Mouse (Mus musculus) heart, embryonic 10.5 days (tissue): ENCODE results near the gene Gdf3. TPM values are rescaled to one million over a fixed set of nuclear protein-coding genes. Genes with fewer than 3 reads are reported as not detected.
"Not testable (repeated sequence)": the region's sequence is repeated elsewhere in the genome, so short reads cannot be mapped to it uniquely, and the experiment has no call there.

Experiments used
- DNase-seq: peaks from one replicate; pipeline ENCODE4 v3.0.0-alpha.2; 2017; ENCODE audit warnings: low spot score
- H3K27ac ChIP-seq: fragments of 300-500 bp; sonication (generic); 2 replicates; pipeline ENCODE4 v1.5.1; 2016; ENCODE audit warnings: mild to moderate bottlenecking
- H3K27me3 ChIP-seq: fragments of 300-500 bp; sonication (generic); 2 replicates; pipeline ENCODE4 v1.6.1; 2016; ENCODE audit warnings: mild to moderate bottlenecking; ENCODE audit not compliant: poor library complexity, insufficient read depth, severe bottlenecking
- H3K36me3 ChIP-seq: fragments of 300-500 bp; sonication (generic); 2 replicates; pipeline ENCODE4 v1.6.1; 2016; ENCODE audit warnings: mild to moderate bottlenecking, moderate library complexity
- H3K4me1 ChIP-seq: fragments of 300-500 bp; sonication (generic); 2 replicates; pipeline ENCODE4 v1.6.1; 2016; ENCODE audit warnings: mild to moderate bottlenecking
- H3K4me3 ChIP-seq: fragments of 300-500 bp; sonication (generic); 2 replicates; pipeline ENCODE4 v1.5.1; 2016; ENCODE audit warnings: mild to moderate bottlenecking, moderate library complexity
- H3K9me3 ChIP-seq: fragments of 300-500 bp; sonication (generic); 2 replicates; pipeline ENCODE4 v1.6.1; 2016; ENCODE audit warnings: mild to moderate bottlenecking, moderate library complexity
- WGBS: fragments of 180-500 bp; shearing (Covaris S2); methylation state at CpG from one replicate; pipeline ENCODE4 v1.1.7; 2016; 5-methylcytosine and 5-hydroxymethylcytosine counted together
- polyA plus RNA-seq: library from polyadenylated mRNA; unstranded; fragments of >200 nt; fragmentation: Nextera tagmentation; extraction: Ambion mirVana; gene quantifications from 2 replicates; pipeline ENCODE4 v1.2.1, GENCODE M21; 2016

The Gdf3 gene
- polyA plus RNA-seq, 1 experiment from 2014 or later, result 1.1 TPM

- H3K36me3 ChIP-seq, result no peaks in the 10 kb centered on the region
- 87% methylated on average over 3 of the region's 3 CpGs for WGBS
- H3K9me3 ChIP-seq, result no peaks in the 10 kb centered on the region
- no peak overlapping the region for H3K27ac ChIP-seq
- no peak for DNase-seq
- H3K4me1 ChIP-seq, result no peaks in the 10 kb centered on the region
- H3K4me3 ChIP-seq, result no peak overlapping the region
- H3K27me3 ChIP-seq, result no peaks in the 10 kb centered on the region
These were observed 32.9 kb downstream of the Gdf3 start for GRCm38 (mm10) chr6:122577030-122577429.

- 94% methylated on average over 1 of the region's 1 CpGs for WGBS
- not testable (repeated sequence) for H3K36me3 ChIP-seq, H3K4me3 ChIP-seq, H3K4me1 ChIP-seq, H3K9me3 ChIP-seq, H3K27ac ChIP-seq, DNase-seq, H3K27me3 ChIP-seq
These were observed 34.9 kb downstream of the Gdf3 start for GRCm38 (mm10) chr6:122575037-122575436.

- Histone ChIP-seq H3K36me3 (no peaks in the 10 kb centered on the region), H3K9me3 (no peaks in the 10 kb centered on the region), H3K4me3 (no peak overlapping the region), H3K27me3 (no peaks in the 10 kb centered on the region), H3K4me1 (no peaks in the 10 kb centered on the region), H3K27ac (no peak overlapping the region)
- WGBS, result 46% methylated on average over 3 of the region's 3 CpGs
- DNase-seq, result no peak
These were observed 38.3 kb downstream of the Gdf3 start for GRCm38 (mm10) chr6:122571617-122571959.

GRCm38 (mm10) chr6:122570695-122571616 is 38.9 kb downstream of the Gdf3 start:
- no peak for DNase-seq
- no peaks in the 10 kb centered on the region for H3K4me1 ChIP-seq
- no peaks in the 10 kb centered on the region for H3K9me3 ChIP-seq
- H3K27me3 ChIP-seq, result no peaks in the 10 kb centered on the region
- no peak overlapping the region for H3K4me3 ChIP-seq
- no peaks in the 10 kb centered on the region for H3K36me3 ChIP-seq
- 69% methylated on average over 8 of the region's 8 CpGs for whole genome bisulfite sequencing
- H3K27ac ChIP-seq, result no peak overlapping the region

GRCm38 (mm10) chr6:122569762-122570161 is 40.1 kb downstream of the Gdf3 start:
- no peak overlapping the region for H3K27ac ChIP-seq
- H3K4me1 ChIP-seq, result no peaks in the 10 kb centered on the region
- H3K27me3 ChIP-seq, result no peaks in the 10 kb centered on the region
- H3K9me3 ChIP-seq, result no peaks in the 10 kb centered on the region
- DNase-seq, result no peak
- no peak overlapping the region for H3K4me3 ChIP-seq
- WGBS, result 83% methylated on average over 1 of the region's 1 CpGs
- H3K36me3 ChIP-seq, result no peaks in the 10 kb centered on the region

- Histone ChIP-seq H3K36me3 (no peaks in the 10 kb centered on the region), H3K9me3 (no peaks in the 10 kb centered on the region), H3K27ac (no peak overlapping the region), H3K27me3 (no peaks in the 10 kb centered on the region; the same call in 1 of the 2 replicates), H3K4me1 (no peaks in the 10 kb centered on the region), H3K4me3 (no peak overlapping the region)
- no peak for DNase-seq
- 50% methylated on average over 5 of the region's 5 CpGs for WGBS
These were observed 40.8 kb downstream of the Gdf3 start for GRCm38 (mm10) chr6:122569113-122569512.

GRCm38 (mm10) chr6:122565070-122565784 is 44.7 kb downstream of the Gdf3 start:
- 84% methylated on average over 9 of the region's 9 CpGs for WGBS
- no peak for DNase-seq
- no peaks in the 10 kb centered on the region for H3K9me3 ChIP-seq
- H3K4me1 ChIP-seq, result no peaks in the 10 kb centered on the region
- no peaks in the 10 kb centered on the region for H3K36me3 ChIP-seq
- no peak overlapping the region for H3K4me3 ChIP-seq
- H3K27ac ChIP-seq, result no peak overlapping the region
- H3K27me3 ChIP-seq, result peaks cover 24% of the 10 kb centered on the region; the same call in 1 of the 2 replicates

- Histone ChIP-seq H3K27ac (no peak overlapping the region), H3K4me1 (no peaks in the 10 kb centered on the region), H3K4me3 (no peak overlapping the region), H3K36me3 (no peaks in the 10 kb centered on the region), H3K9me3 (no peaks in the 10 kb centered on the region), H3K27me3 (peaks cover 24% of the 10 kb centered on the region; the same call in 1 of the 2 replicates)
- 3% methylated on average over 6 of the region's 6 CpGs for WGBS
- no peak for DNase-seq
These were observed 47.4 kb downstream of the Gdf3 start for GRCm38 (mm10) chr6:122562463-122562862.

GRCm38 (mm10) chr6:122561005-122561404 is 48.9 kb downstream of the Gdf3 start:
- H3K27me3 ChIP-seq, result peaks cover 24% of the 10 kb centered on the region; the same call in 1 of the 2 replicates
- 72% methylated on average over 20 of the region's 20 CpGs for WGBS
- H3K36me3 ChIP-seq, result no peaks in the 10 kb centered on the region
- H3K9me3 ChIP-seq, result no peaks in the 10 kb centered on the region
- no peak overlapping the region for H3K27ac ChIP-seq
- H3K4me1 ChIP-seq, result no peaks in the 10 kb centered on the region
- no peak overlapping the region for H3K4me3 ChIP-seq
- no peak for DNase-seq

GRCm38 (mm10) chr6:122560427-122560826 is 49.5 kb downstream of the Gdf3 start:
- no peaks in the 10 kb centered on the region for H3K36me3 ChIP-seq
- no peaks in the 10 kb centered on the region for H3K9me3 ChIP-seq
- peaks cover 24% of the 10 kb centered on the region; the same call in 1 of the 2 replicates for H3K27me3 ChIP-seq
- WGBS, result 21% methylated on average over 17 of the region's 17 CpGs
- no peak overlapping the region for H3K27ac ChIP-seq
- H3K4me3 ChIP-seq, result peak overlapping the region; percentile 24; the same call in 1 of the 2 replicates
- peaks cover 4% of the 10 kb centered on the region for H3K4me1 ChIP-seq
- DNase-seq, result peak; percentile 87

GRCm38 (mm10) chr6:122556959-122557561 is 52.8 kb downstream of the Gdf3 start:
- DNase-seq, result no peak
- WGBS, result 25% methylated on average over 15 of the region's 15 CpGs
- Histone ChIP-seq H3K27me3 (peaks cover 13% of the 10 kb centered on the region; the same call in 1 of the 2 replicates), H3K9me3 (no peaks in the 10 kb centered on the region), H3K27ac (no peak overlapping the region), H3K4me3 (no peak overlapping the region), H3K4me1 (peaks cover 9% of the 10 kb centered on the region), H3K36me3 (no peaks in the 10 kb centered on the region)
